Mouse (Mus musculus) mature B cell (primary cell): ENCODE data around the gene Otud1.

ENCODE experiments used
- in situ Hi-C: fragments of 300-500 bp; cut with MboI; formaldehyde crosslinking; loops from 2 replicates; pipeline ENCODE4 v1.14.3; 2019

Gene Otud1

DNA sequence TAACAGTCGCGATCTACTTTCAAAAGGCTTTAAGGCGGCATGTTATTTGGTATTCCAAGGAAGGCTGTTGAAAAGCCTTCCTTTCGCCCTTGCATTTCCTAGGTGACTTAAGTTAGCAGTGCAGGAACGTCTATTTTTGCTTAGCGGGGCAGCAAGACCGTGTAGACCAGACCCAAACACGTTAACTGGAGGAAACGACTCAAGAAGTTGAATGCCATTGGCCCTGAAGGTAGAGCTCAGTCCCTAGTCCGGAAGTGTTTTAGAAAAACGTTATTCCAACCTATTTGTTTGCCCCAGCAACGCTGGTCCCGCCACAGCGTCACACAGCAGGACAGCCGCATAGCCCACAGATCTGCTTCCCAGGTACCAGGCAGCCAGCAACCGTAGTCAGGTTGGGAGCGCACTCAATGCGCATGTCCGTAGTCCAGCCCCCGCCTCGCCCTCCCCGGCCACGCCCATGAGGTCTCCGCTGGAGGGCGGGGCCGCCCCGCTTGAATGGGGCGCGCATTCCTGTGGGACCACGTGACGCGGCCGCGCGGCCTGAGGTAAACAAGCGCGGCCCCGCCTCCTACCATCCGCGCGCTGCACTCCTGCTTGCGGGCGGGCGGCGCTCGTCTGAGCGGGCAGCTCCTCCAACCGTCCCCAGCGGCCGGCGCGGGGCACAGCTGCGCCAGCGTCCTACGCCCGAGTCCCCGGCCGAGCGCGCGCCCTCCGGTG lies at the start of gene Otud1:
TSS of gene Otud1 (plus strand) at position 595 of the 717 bp plus-strand sequence.
- in situ Hi-C loops, result no loop called here

GRCm38 (mm10) chr2:19607852-19608251 lies 49.7 kb upstream of the Otud1 start:
- in situ Hi-C loops, result no loop called here

- in situ Hi-C loops, result no loop called here
These were observed 49.0 kb upstream of the Otud1 start for GRCm38 (mm10) chr2:19608410-19609073.

GRCm38 (mm10) chr2:19622041-19622440 lies 35.5 kb upstream of the Otud1 start:
- in situ Hi-C loops, result no loop called here

DNA sequence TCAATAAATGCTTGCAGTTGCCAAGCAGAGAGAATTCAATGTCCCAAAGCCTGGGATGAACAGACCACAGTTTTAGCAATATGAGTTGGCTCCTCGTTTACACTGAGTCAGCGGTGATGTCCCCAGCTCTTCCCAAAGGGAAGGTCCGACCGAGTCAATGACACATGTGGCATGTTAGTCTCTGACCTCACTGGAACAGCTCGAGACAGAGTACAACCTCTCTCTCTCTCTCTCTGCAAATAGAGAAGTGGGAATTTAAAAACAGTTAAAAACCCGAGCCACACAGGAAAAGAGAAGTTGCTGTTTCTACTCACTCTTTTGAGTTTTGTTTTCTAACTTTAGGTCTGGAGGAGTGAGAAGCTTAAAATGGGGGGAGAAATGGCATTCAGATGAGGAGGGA lies 30.5 kb upstream of the Otud1 start:
- in situ Hi-C loops, result no loop called here

- in situ Hi-C loops, result no loop called here
These were observed 29.5 kb upstream of the Otud1 start for GRCm38 (mm10) chr2:19627920-19628608.

DNA sequence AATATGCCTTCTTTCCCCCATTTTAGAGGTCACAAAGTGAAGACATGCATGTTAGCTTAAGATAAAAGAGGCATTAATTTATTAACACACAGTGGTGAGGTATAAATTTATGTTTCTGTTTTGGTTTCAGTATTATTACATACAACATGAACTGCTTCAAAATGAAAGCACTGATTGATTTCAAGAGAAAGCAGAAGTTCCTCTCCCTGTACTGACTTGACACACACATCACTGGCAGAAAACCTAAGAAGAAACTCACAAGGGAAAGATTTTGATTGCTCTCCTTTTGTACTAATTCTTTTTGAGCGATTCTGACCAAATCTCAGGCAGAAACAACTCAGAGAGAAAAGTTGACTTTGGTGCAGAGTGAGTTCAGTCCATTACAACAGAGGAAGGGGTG lies 27.0 kb upstream of the Otud1 start:
- in situ Hi-C loops, result no loop called here

GRCm38 (mm10) chr2:19633406-19633920 lies 24.1 kb upstream of the Otud1 start:
- in situ Hi-C loops, result no loop called here

- in situ Hi-C loops, result no loop called here
These were observed 12.4 kb upstream of the Otud1 start for GRCm38 (mm10) chr2:19645182-19645581.

- in situ Hi-C loops, result no loop called here
These were observed 11.4 kb upstream of the Otud1 start for GRCm38 (mm10) chr2:19646144-19646543.

DNA sequence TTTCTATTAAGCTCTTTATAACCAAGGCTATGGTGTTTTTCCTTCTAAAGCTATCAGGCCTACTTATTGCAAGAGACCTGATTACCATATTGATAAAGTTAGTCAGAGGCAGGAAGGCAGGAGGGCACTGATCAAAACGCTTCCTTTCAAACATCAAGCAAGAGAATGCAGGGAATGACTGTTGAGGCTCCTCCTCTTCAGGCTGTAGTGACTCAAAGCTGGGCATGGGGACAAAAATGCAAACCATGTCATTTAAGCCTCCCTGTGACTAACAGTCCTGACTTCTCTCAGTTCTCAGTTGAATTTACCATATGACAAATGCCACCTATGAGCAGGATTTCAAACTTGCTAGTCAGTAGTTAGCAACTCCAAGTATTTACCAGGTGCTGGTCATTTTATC lies 10.6 kb upstream of the Otud1 start:
- in situ Hi-C loops, result no loop called here

- in situ Hi-C loops, result no loop called here
These were observed 1.1 kb upstream of the Otud1 start for GRCm38 (mm10) chr2:19656436-19656835.

DNA sequence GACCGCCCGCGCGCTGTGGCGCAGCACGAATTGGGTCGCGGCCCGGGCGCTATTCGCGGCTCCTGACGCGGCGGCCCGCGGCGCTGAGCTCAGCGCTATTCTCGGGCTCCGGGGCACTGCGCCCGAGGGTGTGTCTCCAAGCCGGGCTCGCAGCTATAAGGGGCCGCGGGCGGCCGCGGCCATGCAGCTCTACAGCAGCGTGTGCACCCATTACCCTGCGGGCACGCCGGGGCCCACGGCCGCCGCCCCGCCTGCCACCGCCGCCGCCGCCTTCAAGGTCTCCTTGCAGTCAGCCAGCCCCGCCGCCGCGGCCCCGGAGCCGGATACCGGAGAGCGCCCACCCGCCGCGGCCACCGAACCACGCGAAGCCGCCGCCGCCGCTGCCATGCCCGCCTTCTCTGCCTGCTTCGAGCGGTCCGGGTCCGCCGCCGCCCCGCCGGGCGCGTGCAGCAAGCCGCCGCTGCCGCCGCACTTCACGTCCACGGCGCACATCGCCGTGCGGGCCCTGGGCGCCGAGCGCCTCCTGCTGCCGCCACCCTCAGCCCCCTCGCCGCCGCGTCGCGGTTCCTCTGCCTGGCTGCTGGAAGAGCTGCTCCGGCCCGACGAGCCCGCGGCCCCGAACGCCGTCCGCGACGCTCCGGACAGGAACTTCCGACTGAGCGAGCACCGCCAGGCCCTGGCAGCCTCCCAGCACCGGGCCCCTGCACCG lies 483 bp downstream of the Otud1 start:
- in situ Hi-C loops, result no loop called here

DNA sequence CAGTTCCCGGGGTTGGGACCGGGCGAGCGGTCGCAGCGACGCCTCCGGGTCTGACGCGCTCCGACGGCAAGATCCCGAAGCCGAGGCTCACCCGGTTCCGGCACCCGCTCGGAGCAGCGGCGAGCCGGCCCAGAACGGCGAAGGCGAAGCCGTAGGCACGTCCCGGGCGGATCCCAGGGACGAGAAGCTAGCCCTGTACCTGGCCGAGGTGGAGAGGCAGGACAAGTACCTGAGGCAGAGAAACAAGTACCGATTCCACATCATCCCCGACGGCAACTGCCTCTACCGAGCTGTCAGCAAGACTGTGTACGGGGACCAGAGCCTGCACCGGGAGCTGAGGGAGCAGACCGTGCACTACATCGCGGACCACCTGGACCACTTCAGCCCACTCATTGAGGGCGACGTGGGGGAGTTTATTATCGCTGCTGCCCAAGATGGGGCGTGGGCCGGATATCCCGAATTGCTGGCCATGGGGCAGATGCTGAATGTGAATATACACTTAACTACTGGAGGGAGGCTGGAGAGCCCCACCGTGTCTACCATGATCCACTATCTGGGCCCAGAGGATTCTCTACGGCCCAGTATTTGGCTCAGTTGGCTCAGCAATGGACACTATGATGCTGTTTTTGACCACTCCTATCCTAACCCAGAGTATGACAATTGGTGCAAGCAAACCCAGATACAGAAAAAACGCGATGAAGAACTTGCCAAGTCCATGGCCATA lies 1.3 kb downstream of the Otud1 start:
- in situ Hi-C loops, result no loop called here

DNA sequence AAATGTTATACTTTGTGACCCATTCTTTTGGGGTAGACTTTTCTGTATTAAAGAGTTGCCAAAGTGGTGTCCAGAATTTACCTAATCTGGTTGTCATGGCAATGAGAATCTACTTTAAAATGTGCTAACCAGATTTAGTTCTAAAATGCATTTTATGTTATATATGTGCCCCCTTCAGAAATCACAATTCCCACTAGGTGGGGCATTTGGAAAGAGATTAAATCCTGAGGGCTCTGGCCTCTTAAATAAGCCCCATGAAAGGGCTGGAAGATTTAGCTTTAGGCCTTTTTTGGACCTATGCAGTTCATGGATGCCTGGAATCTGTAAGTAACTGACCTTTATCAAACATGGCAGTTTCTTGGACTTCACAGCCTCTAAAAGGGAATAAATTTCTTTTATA lies 3.3 kb downstream of the Otud1 start:
- in situ Hi-C loops, result no loop called here

- in situ Hi-C loops, result no loop called here
These were observed 5.7 kb downstream of the Otud1 start for GRCm38 (mm10) chr2:19663146-19663848.

GRCm38 (mm10) chr2:19664147-19664546 lies 6.6 kb downstream of the Otud1 start:
- in situ Hi-C loops, result no loop called here

GRCm38 (mm10) chr2:19664555-19665475 lies 7.3 kb downstream of the Otud1 start:
- in situ Hi-C loops, result no loop called here

GRCm38 (mm10) chr2:19665841-19666240 lies 8.3 kb downstream of the Otud1 start:
- in situ Hi-C loops, result no loop called here
